Mouse (Mus musculus) forebrain, embryonic 12.5 days (tissue): ENCODE results near the gene Kctd5. TPM values are rescaled to one million over a fixed set of nuclear protein-coding genes. Genes with fewer than 3 reads are reported as not detected.

ENCODE experiments used
- ATAC-seq: fragments of 200-750 bp; cut with Nextera tagmentation; 2 replicates; pipeline ENCODE4 v1.8.0; 2017; ENCODE audit warnings: moderate TSS enrichment; ENCODE audit not compliant: low FRiP score
- H3K27ac ChIP-seq: fragments of 300-500 bp; sonication (generic); 2 replicates; pipeline ENCODE4 v1.5.1; 2016; ENCODE audit warnings: mild to moderate bottlenecking
- H3K27me3 ChIP-seq: fragments of 300-500 bp; sonication (generic); 2 replicates; pipeline ENCODE4 v1.6.1; 2016; ENCODE audit warnings: mild to moderate bottlenecking
- H3K36me3 ChIP-seq: fragments of 300-500 bp; sonication (generic); replicated peaks from 2 replicates; pipeline ENCODE4 v1.6.1; 2016; ENCODE audit warnings: mild to moderate bottlenecking
- H3K4me1 ChIP-seq: fragments of 300-500 bp; sonication (generic); 2 replicates; pipeline ENCODE4 v1.6.1; 2016
- H3K4me2 ChIP-seq: fragments of 300-500 bp; sonication (generic); 2 replicates; pipeline ENCODE4 v1.6.1; 2016; ENCODE audit warnings: mild to moderate bottlenecking, moderate library complexity
- H3K4me3 ChIP-seq: fragments of 300-500 bp; sonication (generic); replicated peaks from 2 replicates; pipeline ENCODE4 v1.5.1; 2016; ENCODE audit warnings: mild to moderate bottlenecking
- H3K9ac ChIP-seq: fragments of 300-500 bp; sonication (generic); 2 replicates; pipeline ENCODE4 v1.6.1; 2016; ENCODE audit warnings: mild to moderate bottlenecking
- H3K9me3 ChIP-seq: fragments of 300-500 bp; sonication (generic); 2 replicates; pipeline ENCODE4 v1.6.1; 2016
- WGBS: fragments of 180-500 bp; shearing (Covaris S2); methylation state at CpG from one replicate; pipeline ENCODE4 v1.1.7; 2016; 5-methylcytosine and 5-hydroxymethylcytosine counted together
- polyA plus RNA-seq: library from polyadenylated mRNA; unstranded; fragments of >200 nt; fragmentation: Nextera tagmentation; extraction: Ambion mirVana; gene quantifications from 2 replicates; pipeline ENCODE4 v1.2.1, GENCODE M21; 2016

The Kctd5 gene
- polyA plus RNA-seq, 1 experiment from 2014 or later, result 91.7 TPM

GRCm38 (mm10) chr17:24062459-24063155, 10.7 kb downstream of the Kctd5 start:
- no peak for ATAC-seq
- peaks cover 39% of the 10 kb centered on the region for H3K36me3 ChIP-seq
- H3K4me2 ChIP-seq, result no peak overlapping the region
- no peaks in the 10 kb centered on the region for H3K9me3 ChIP-seq
- 88% methylated on average over 4 of the region's 4 CpGs for WGBS
- no peaks in the 10 kb centered on the region for H3K4me1 ChIP-seq
- no peak overlapping the region for H3K9ac ChIP-seq
- no peaks in the 10 kb centered on the region for H3K27me3 ChIP-seq
- H3K4me3 ChIP-seq, result no peak overlapping the region
- no peak overlapping the region for H3K27ac ChIP-seq

- Histone ChIP-seq H3K9ac (no peak overlapping the region), H3K27me3 (no peaks in the 10 kb centered on the region), H3K4me3 (no peak overlapping the region), H3K27ac (no peak overlapping the region), H3K9me3 (no peaks in the 10 kb centered on the region), H3K4me1 (no peaks in the 10 kb centered on the region), H3K4me2 (no peak overlapping the region), H3K36me3 (peaks cover 74% of the 10 kb centered on the region)
- WGBS, result 90% methylated on average over 5 of the region's 5 CpGs
- no peak for ATAC-seq
Observed at GRCm38 (mm10) chr17:24057730-24058245, 15.5 kb downstream of the Kctd5 start.

GRCm38 (mm10) chr17:24056636-24057625, 16.4 kb downstream of the Kctd5 start:
- no peak for ATAC-seq
- Histone ChIP-seq H3K4me1 (no peaks in the 10 kb centered on the region), H3K9ac (no peak overlapping the region), H3K27ac (no peak overlapping the region), H3K4me2 (no peak overlapping the region), H3K9me3 (no peaks in the 10 kb centered on the region), H3K27me3 (no peaks in the 10 kb centered on the region), H3K36me3 (peaks cover 81% of the 10 kb centered on the region), H3K4me3 (no peak overlapping the region)
- WGBS, result 96% methylated on average over 14 of the region's 14 CpGs

- Histone ChIP-seq H3K9me3 (no peaks in the 10 kb centered on the region), H3K27ac (no peak overlapping the region), H3K27me3 (no peaks in the 10 kb centered on the region), H3K4me1 (no peaks in the 10 kb centered on the region), H3K4me3 (no peak overlapping the region), H3K4me2 (no peak overlapping the region), H3K9ac (no peak overlapping the region), H3K36me3 (peaks cover 69% of the 10 kb centered on the region)
- WGBS, result 95% methylated on average over 8 of the region's 8 CpGs
- ATAC-seq, result no peak
Observed at GRCm38 (mm10) chr17:24049008-24049407, 24.3 kb downstream of the Kctd5 start.

- H3K9me3 ChIP-seq, result no peaks in the 10 kb centered on the region
- no peak overlapping the region for H3K9ac ChIP-seq
- H3K27ac ChIP-seq, result no peak overlapping the region
- no peak overlapping the region for H3K4me3 ChIP-seq
- H3K36me3 ChIP-seq, result peaks cover 59% of the 10 kb centered on the region
- no peak for ATAC-seq
- 93% methylated on average over 5 of the region's 5 CpGs for WGBS
- no peaks in the 10 kb centered on the region for H3K27me3 ChIP-seq
- no peak overlapping the region for H3K4me2 ChIP-seq
- no peaks in the 10 kb centered on the region for H3K4me1 ChIP-seq
Observed at GRCm38 (mm10) chr17:24048053-24048452, 25.2 kb downstream of the Kctd5 start.

- H3K9me3 ChIP-seq, result no peaks in the 10 kb centered on the region
- no peak for ATAC-seq
- H3K4me3 ChIP-seq, result no peak overlapping the region
- 54% methylated on average over 5 of the region's 5 CpGs for WGBS
- H3K27me3 ChIP-seq, result no peaks in the 10 kb centered on the region
- H3K4me2 ChIP-seq, result no peak overlapping the region
- no peak overlapping the region for H3K9ac ChIP-seq
- H3K27ac ChIP-seq, result no peak overlapping the region
- peaks cover 43% of the 10 kb centered on the region for H3K36me3 ChIP-seq
- H3K4me1 ChIP-seq, result no peaks in the 10 kb centered on the region
Observed at GRCm38 (mm10) chr17:24046026-24046425, 27.3 kb downstream of the Kctd5 start.

GRCm38 (mm10) chr17:24045608-24046007, 27.7 kb downstream of the Kctd5 start:
- WGBS, result 83% methylated on average over 10 of the region's 10 CpGs
- ATAC-seq, result no peak

GRCm38 (mm10) chr17:24044482-24044881, 28.8 kb downstream of the Kctd5 start:
- no peak overlapping the region for H3K9ac ChIP-seq
- no peak overlapping the region for H3K4me3 ChIP-seq
- no peaks in the 10 kb centered on the region for H3K27me3 ChIP-seq
- ATAC-seq, result no peak
- H3K4me2 ChIP-seq, result no peak overlapping the region
- WGBS, result 73% methylated on average over 5 of the region's 5 CpGs
- H3K27ac ChIP-seq, result no peak overlapping the region
- H3K9me3 ChIP-seq, result no peaks in the 10 kb centered on the region
- H3K4me1 ChIP-seq, result no peaks in the 10 kb centered on the region
- peaks cover 28% of the 10 kb centered on the region for H3K36me3 ChIP-seq

More at GRCm38 (mm10) chr17:24045608-24046007, 27.7 kb downstream of the Kctd5 start:
- Histone ChIP-seq H3K4me1 (no peaks in the 10 kb centered on the region), H3K36me3 (peaks cover 39% of the 10 kb centered on the region), H3K4me3 (no peak overlapping the region), H3K4me2 (no peak overlapping the region), H3K27me3 (no peaks in the 10 kb centered on the region), H3K27ac (no peak overlapping the region), H3K9me3 (no peaks in the 10 kb centered on the region), H3K9ac (no peak overlapping the region)

- ATAC-seq, result no peak
- Histone ChIP-seq H3K36me3 (no peaks in the 10 kb centered on the region), H3K4me1 (no peaks in the 10 kb centered on the region), H3K9me3 (no peaks in the 10 kb centered on the region), H3K4me3 (no peak within 1 kb of the TSS), H3K27me3 (no peaks in the 10 kb centered on the region), H3K4me2 (no peak within 1 kb of the TSS), H3K27ac (no peak within 1 kb of the TSS), H3K9ac (no peak within 1 kb of the TSS)
- 70% methylated on average over 4 of the region's 4 CpGs for WGBS
Observed at GRCm38 (mm10) chr17:24037844-24038243, 35.4 kb downstream of the Kctd5 start, which contains the start of gene Prss27. Gene Prss27, plus strand, starts transcription at chr17:24038144.

- Histone ChIP-seq H3K9ac (no peak overlapping the region), H3K9me3 (no peaks in the 10 kb centered on the region), H3K4me3 (no peak overlapping the region), H3K27me3 (no peaks in the 10 kb centered on the region), H3K4me1 (no peaks in the 10 kb centered on the region), H3K27ac (no peak overlapping the region), H3K4me2 (no peak overlapping the region), H3K36me3 (no peaks in the 10 kb centered on the region)
- no peak for ATAC-seq
- 81% methylated on average over 13 of the region's 13 CpGs for WGBS
Observed at GRCm38 (mm10) chr17:24037360-24037759, 35.9 kb downstream of the Kctd5 start.

GRCm38 (mm10) chr17:24036954-24037353, 36.3 kb downstream of the Kctd5 start:
- Histone ChIP-seq H3K27ac (no peak overlapping the region), H3K27me3 (no peaks in the 10 kb centered on the region), H3K4me1 (no peaks in the 10 kb centered on the region), H3K9me3 (no peaks in the 10 kb centered on the region), H3K4me2 (no peak overlapping the region), H3K4me3 (no peak overlapping the region), H3K9ac (no peak overlapping the region), H3K36me3 (no peaks in the 10 kb centered on the region)
- no peak for ATAC-seq
- WGBS, result 76% methylated on average over 6 of the region's 6 CpGs

- Histone ChIP-seq H3K27me3 (no peaks in the 10 kb centered on the region), H3K4me2 (no peak overlapping the region), H3K4me1 (no peaks in the 10 kb centered on the region), H3K9ac (no peak overlapping the region), H3K4me3 (no peak overlapping the region), H3K36me3 (no peaks in the 10 kb centered on the region), H3K27ac (no peak overlapping the region), H3K9me3 (no peaks in the 10 kb centered on the region)
- 84% methylated on average over 7 of the region's 7 CpGs for WGBS
- ATAC-seq, result no peak
Observed at GRCm38 (mm10) chr17:24035087-24035486, 38.2 kb downstream of the Kctd5 start.
